Mouse (Mus musculus): ENCODE results near the gene Dact2.

DNA sequence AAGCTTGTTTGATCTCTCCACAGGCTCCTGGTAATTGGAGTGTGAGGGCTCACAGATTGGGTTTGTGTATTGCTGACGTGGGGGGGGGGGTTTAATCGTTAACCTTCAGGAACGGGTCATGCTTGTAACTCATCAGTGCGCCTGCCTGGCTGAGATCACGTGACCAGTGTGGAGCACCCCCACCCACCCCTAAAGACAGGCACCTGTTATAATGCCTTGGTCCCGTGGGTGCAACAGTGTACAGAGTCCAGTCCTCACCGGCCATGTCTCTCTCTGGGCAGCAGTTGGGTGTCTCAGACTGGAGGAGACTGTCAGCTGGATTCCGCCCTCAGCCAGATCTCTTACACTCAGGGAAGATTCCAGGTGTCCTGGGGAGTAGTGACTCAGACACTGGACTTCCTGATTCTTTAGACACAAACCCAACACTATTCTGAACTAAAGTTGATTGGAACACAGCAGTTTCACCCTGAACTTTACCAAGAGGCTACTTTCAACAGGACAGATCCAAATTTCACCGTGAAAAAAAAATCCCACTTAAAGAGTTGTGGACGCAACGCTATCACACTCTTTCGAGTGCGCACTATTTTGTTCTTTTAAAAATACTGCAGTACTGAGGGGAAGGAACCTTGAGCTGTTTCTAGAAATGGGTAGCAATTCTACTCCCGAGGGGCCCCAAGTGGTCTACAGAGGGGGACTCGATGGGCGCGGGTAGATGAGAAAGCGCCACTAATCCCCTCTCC is 1.6 kb downstream of the Dact2 start:
- TF ChIP-seq CTCF (IDR thresholded peaks at IDR 0.05) (no peak), POLR2A (IDR thresholded peaks at IDR 0.05; ENCODE audit: insufficient read depth, low read depth, low read length) (no peak)

All from heart, adult 2 months (tissue).